Comparison of ENCODE assay signal across 8 mouse cellular contexts in the genomic region with DNA sequence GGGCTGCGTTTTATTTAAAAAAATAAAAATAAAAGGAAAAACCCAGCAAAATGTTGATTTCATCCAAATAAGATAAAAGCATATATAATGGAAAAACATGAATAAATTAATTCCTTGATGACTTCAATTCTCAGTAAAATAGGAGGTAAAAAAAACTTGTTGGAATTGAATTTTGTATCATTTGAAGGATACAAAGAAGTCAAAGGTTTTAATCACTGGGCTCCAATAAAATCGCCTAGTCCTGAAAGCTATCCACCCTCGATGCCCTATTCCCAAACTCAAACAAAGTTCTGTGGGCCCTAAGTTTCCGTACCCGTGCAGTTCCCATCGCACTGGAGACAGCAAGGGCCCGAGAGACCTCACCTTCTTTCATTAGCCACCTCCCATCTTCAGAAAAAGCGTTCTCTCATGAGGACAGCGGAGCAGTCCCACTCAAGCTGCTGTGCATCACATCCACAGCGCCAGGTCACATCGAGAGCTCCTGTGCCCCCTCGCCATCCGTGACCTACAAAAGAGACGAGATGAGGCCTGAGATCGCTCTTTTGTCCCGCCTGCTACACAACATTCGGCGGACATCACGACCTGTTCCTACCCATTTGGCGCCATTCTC. TPM values are rescaled to one million over a fixed set of nuclear protein-coding genes. Genes with fewer than 3 reads are reported as not detected.
DNase-seq lines count a peak whose midpoint lies in the region; ATAC-seq and TF ChIP-seq lines count a peak whose summit lies in the region.

No protein-coding gene starts in this region.

- H3K9me3 ChIP-seq in limb, embryonic 12.5 days: no peaks in the 10 kb centered on the region

- no peaks in the 10 kb centered on the region for H3K27me3 ChIP-seq in spleen, adult 2 months (ENCODE audit: control insufficient read depth, insufficient read depth, low read length)
- no peaks in the 10 kb centered on the region for H3K27me3 ChIP-seq in limb, embryonic 12.5 days

- DNase-seq in cerebellum, postnatal 4 days (ENCODE audit: low spot score in 2 of 2): no peak
- no peak for DNase-seq in spleen, adult 2 months (ENCODE audit: low read depth in 1 of 2, low spot score in 2 of 2)
- no peak for DNase-seq in spleen, postnatal 14 days (ENCODE audit: low spot score in 2 of 2)
- DNase-seq in spleen, postnatal 4 days (ENCODE audit: low spot score in 2 of 2): no peak
- DNase-seq in right cerebral cortex, adult 2 months (ENCODE audit: low spot score in 2 of 2): no peak

- TF ChIP-seq POLR2A in spleen, adult 2 months (IDR thresholded peaks at IDR 0.05; ENCODE audit: low read depth, low read length): no peak
- no peak for TF ChIP-seq POLR2A in olfactory bulb, adult 2 months (IDR thresholded peaks at IDR 0.05; ENCODE audit: insufficient read depth, low read depth, low read length)

- no peak for TF ChIP-seq CTCF in spleen, adult 2 months (IDR thresholded peaks at IDR 0.05; ENCODE audit: extremely low read depth, insufficient read depth, insufficient read length, insufficient replicate concordance)
- no peak for TF ChIP-seq CTCF in olfactory bulb, adult 2 months (IDR thresholded peaks at IDR 0.05; ENCODE audit: insufficient read depth, low read depth, low read length)

- peak; percentile 28 for ATAC-seq in cerebellum, adult (ENCODE audit: insufficient number of reproducible peaks, low FRiP score, low TSS enrichment)
- ATAC-seq in limb, embryonic 12.5 days (ENCODE audit: insufficient number of reproducible peaks, insufficient read depth, low FRiP score, low TSS enrichment, low read depth): peak; percentile 13; the same call in 1 of the 2 replicates

- H3K4me3 ChIP-seq in spleen, adult 2 months (ENCODE audit: extremely low read depth, insufficient read depth, insufficient read length): peak overlapping the region; percentile 68
- peak overlapping the region; percentile 77 for H3K4me3 ChIP-seq in limb, embryonic 12.5 days (replicated peaks)
- peak overlapping the region; percentile 69 for H3K4me3 ChIP-seq in olfactory bulb, adult 2 months (ENCODE audit: insufficient read depth, low read depth, low read length)

- under 1% methylated on average over 20 of the region's 20 CpGs for WGBS in spleen, adult 2 months
- WGBS in limb, embryonic 12.5 days: 0% methylated on average over 20 of the region's 20 CpGs
- WGBS in olfactory bulb, adult 2 months: under 1% methylated on average over 20 of the region's 20 CpGs

- H3K4me2 ChIP-seq in limb, embryonic 12.5 days: peak overlapping the region; percentile 94

- peaks cover 10% of the 10 kb centered on the region; the same call in 1 of the 2 replicates for H3K4me1 ChIP-seq in spleen, adult 2 months (ENCODE audit: control insufficient read depth, insufficient read depth, insufficient read length)
- H3K4me1 ChIP-seq in limb, embryonic 12.5 days (replicated peaks): peaks cover 51% of the 10 kb centered on the region
- H3K4me1 ChIP-seq in olfactory bulb, adult 2 months (ENCODE audit: control insufficient read depth, insufficient read depth, low read length): peaks cover 8% of the 10 kb centered on the region

- H3K27ac ChIP-seq in spleen, adult 2 months (ENCODE audit: insufficient read depth, low read length): peak overlapping the region; percentile 60
- peak overlapping the region; percentile 94 for H3K27ac ChIP-seq in limb, embryonic 12.5 days
- peak overlapping the region; percentile 90 for H3K27ac ChIP-seq in olfactory bulb, adult 2 months (ENCODE audit: insufficient read depth, low read depth, low read length)

- peak overlapping the region; percentile 95 for H3K9ac ChIP-seq in limb, embryonic 12.5 days (replicated peaks)

- H3K36me3 ChIP-seq in spleen, adult 2 months (ENCODE audit: control insufficient read depth, insufficient read depth, low read length): peaks cover 7% of the 10 kb centered on the region; the same call in 1 of the 2 replicates
- H3K36me3 ChIP-seq in limb, embryonic 12.5 days: peaks cover 44% of the 10 kb centered on the region

RNA-seq across cellular contexts. Expression of a gene that starts 12.8 kb away (rescaled TPM):
- 122 and 150 TPM in 2 replicates for polyA plus RNA-seq in spleen, adult 2 months (2012; rRNA removed)
- polyA plus RNA-seq in limb, embryonic 12.5 days (2016; fragmentation: Nextera tagmentation; extraction: Ambion mirVana): 136 and 141 TPM in 2 replicates
- polyA plus RNA-seq in olfactory bulb, adult 2 months (2012; ENCODE audit: insufficient read depth, insufficient read length, low replicate concordance, missing spikeins): not detected in 2 replicates
